Mouse (Mus musculus): ENCODE measurements around the gene Fbxo30.

DNA sequence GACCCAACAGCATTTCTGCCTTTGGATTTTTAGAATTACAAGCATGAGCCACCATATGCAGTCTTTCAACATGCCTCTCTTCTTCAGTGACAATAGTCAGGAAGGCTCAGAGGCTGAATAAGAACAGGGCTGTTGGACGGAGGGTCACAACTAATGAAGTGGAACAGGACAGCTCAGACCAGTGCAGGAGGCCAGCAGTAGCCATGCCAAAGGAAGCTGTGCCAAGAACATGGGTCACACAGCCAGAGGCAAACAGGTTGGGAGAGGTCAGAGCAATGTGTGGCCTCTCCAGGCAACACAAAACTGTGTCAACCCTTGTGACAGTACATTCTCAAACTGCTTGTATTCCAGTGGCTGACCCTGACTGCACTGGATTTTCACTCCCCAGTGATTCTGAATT, 6.7 kb upstream of the Fbxo30 start:
- TF ChIP-seq CTCF (IDR thresholded peaks at IDR 0.05; ENCODE audit: borderline replicate concordance, insufficient read depth, low read depth, low read length) (no peak), POLR2A (IDR thresholded peaks at IDR 0.05; ENCODE audit: borderline replicate concordance, insufficient read depth, low read length) (no peak)

Data from cerebellum, adult 2 months (tissue).